Mouse (Mus musculus) urinary bladder, postnatal 4 days (tissue): Measurements from ENCODE around the gene Alms1.
"Not testable (repeated sequence)": the region's sequence is repeated elsewhere in the genome, so short reads cannot be mapped to it uniquely, and the experiment has no call there.

ENCODE experiments used
- DNase-seq, 2 experiments: peaks; one replicate each; pipeline ENCODE4 v3.0.0; 2021 to 2022; ENCODE audit warnings: low spot score in 2 of 2

Alms1 gene

DNA sequence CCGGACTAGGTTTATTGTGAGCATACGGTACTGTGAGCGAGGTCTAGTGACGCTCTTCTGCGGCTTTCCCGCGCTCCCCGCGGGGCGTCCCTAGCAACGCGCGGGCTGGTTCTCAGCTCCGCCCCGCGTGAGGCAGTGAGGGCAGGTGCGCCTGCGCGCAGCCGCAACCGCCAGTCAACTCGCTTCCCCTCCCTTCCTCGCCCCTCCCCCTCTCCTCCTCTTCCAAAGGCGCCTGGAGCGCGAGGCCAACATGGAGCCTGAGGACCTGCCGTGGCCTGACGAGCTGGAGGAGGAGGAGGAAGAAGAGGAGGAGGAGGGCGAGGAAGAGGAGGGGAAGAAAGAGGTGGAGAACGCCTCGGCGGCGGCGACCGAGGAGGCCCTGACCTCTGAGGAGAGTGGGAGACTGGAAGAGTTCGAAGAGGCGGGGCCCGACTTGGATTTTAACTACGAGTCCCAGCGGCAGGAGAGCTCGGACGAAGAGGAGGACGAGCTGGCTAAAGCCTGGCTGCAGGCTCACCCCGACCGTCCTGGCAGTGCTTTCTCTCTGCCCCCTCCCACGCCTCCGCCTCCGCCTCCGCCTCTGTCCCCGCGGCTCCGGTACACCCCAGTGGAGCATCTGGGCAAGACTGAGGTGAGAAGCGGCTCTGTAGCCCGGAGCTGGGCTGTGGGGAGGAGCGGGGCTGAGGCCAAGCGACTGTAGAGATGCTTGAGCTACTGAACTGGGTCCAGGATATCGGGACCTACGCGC, at the start of gene Alms1:
Gene Alms1, plus strand, starts transcription at position 136 of the 748 bp plus-strand sequence.
- peak; percentile 89 to 94 for DNase-seq

GRCm38 (mm10) chr6:85543351-85544175, 43.8 kb upstream of the Alms1 start:
- no peak for DNase-seq

DNA sequence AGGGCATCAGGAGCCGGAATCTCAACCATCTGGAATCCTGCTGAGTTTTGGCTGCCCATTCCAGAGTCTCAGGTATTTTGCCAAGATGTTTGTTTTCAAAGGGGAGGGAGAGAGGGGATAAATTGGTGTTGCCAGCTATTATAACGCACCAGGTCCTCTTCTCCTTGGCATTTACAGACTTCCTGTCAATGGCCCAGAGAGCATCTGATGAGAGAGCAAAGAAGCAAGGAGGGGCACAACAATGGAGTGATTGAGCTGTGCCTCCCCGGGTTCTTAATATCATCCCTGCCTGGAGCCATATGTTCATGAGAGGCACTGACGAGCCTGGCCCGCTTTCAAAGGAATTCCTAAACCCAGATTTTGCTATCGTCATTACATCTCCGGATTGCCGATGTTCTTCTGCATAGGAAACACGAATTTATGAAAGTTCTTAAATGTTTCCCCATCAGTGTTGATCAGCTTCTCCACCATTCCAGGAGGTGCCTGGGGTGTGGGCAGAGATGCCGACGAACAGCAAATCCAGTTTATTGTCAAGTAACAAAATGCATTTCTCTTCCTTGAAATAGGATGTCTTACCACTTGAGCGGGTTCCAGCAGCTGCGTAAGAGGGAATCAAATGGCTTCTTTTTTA, 43.0 kb upstream of the Alms1 start:
- no peak for DNase-seq

DNA sequence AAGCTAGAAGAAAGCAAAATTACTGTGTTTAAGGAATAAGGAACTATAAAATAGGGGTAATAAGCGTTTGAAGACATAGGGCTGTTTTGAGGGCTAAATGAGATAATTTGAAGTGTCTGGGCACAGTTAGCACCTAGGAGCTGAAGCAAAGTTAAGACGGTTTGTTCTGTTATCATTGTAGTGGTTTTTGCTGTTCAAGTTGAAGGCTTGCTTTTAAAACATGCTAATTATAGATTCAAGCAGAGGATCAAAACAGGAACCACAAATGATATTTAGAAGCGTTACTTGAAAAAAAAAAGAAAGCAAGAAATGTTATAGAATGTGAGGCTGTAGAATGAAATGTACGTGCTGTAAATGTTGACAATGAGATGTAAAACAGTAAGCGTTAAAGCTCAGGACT, 39.7 kb upstream of the Alms1 start:
- DNase-seq, result no peak

GRCm38 (mm10) chr6:85562374-85562773, 25.0 kb upstream of the Alms1 start:
- no peak for DNase-seq

DNA sequence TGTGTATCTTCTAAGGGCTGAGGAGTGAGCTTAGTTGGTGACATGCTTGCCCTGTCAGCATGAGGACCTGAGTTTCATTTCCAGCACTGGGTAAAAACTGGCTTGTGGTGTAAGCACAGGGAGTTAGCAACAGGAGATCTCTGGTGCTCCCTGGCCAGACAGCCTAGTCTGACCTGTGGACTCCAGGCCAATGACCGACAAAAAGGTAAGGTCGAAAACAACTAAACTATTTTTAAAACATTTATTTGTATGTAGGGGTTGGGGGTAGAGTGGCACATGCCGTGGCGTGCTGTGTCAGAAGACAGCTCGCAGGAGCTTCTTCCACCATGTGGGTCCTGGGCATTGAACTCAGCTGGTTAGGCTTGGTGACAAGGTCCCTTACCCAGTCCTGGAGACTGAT, 14.5 kb upstream of the Alms1 start:
- DNase-seq, result no peak

DNA sequence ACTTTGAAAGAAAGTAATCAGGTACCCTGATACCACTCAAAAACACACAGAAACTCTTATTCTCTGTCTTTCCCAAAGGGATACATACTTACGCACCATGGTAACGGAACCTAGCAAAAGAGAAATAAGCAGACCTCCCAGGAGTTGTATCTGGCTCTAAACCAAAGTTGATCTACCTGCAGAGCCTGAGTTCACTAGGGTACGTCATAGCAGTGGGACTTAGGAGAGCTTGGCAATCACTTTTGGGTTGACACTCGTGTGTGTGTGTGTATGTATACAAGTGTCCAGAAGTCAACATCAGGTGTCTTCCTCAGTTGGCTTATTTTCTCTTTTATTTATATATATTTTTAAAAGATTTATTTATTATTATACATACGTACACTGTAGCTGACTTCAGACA, 5.6 kb upstream of the Alms1 start:
- DNase-seq, result no peak

DNA sequence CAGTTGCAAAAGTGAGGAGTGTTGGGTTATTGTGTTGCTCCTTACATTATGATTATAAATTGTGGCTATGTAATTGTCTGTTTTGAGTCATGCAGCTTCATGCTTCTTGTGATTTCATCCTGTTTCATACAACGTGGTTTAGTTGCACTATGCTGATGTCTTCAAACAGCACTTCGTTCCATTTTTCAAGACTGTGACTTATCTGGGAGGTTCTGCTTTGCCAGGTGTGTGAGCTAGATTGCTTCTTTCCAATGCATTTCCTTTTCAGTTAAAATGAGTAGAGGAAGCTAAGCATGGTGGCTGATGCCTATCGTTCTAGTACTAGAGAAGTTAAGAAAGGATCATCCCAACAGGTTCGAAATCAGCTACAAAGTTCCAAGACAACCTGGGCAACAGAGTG, 2.7 kb upstream of the Alms1 start:
- no peak for DNase-seq

DNA sequence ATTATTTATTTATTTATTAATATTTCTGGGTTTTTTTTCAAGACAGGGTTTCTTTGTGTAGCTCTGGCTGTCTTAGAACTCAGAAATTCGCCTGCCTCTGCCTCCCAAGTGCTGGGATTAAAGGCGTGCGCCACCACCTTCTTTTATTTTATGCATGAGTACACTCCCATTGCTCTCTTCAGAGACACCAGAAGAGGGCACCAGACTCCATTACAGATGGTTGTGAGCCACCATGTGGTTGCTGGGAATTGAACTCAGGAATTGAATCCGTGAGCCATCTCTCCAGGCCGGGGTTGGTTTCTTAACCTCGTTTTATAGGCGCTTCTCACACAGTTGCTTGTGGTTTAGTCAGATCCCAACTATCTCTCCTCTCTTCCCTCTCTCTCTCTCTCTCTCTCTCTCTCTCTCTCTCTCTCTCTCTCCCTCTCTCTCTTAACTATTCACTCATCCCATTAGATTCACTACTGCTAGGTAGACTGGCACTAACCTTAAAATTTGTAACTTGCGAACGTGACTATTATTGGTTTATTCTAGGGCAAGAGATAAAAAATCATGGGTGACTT, 445 bp upstream of the Alms1 start:
- no peak for DNase-seq

GRCm38 (mm10) chr6:85588164-85588563, 833 bp downstream of the Alms1 start:
- no peak for DNase-seq

DNA sequence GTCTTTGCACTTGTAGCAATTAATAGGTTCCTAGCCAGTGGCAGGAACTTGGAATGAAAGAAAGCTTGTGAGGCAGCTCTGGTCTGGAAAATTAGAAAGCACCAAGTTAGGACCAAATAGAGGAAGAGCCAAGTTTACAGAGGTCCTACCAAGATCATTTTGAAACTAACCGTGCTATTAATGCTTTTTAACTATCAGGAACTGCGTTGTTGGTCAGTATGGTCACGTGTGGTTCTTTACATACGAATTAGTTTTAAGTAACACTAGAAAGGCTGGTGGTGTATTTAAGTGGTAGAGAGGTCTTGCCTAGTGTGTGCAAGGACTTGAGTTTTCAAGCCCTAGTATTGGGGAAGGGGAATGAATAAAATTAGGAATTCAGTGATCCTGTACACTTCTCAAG, 1.2 kb downstream of the Alms1 start:
- no peak for DNase-seq

- DNase-seq, result no peak
These were observed 2.8 kb downstream of the Alms1 start for GRCm38 (mm10) chr6:85590116-85590515.

- no peak for DNase-seq
These were observed 12.0 kb downstream of the Alms1 start for GRCm38 (mm10) chr6:85599310-85599709.

- DNase-seq, result no peak
These were observed 23.2 kb downstream of the Alms1 start for GRCm38 (mm10) chr6:85610511-85610910.

DNA sequence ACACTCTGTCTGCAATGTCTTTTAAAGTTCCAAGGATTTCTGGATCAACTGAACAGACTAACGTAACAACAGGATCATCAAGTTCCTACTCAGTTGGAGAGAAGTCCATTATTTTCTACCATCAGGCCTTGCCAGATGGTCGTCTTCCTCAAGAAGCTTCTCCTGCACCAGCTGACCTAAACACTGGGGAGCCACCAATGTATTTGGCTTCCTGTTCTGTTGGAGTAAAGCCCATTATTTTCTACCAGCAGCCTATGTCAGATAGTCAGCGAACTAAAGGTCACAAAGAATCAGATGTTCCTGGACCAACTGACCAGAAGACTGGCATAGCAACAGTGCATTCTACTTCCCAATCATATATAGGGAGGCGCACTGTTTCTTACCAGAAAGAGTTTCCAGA, 33.5 kb downstream of the Alms1 start:
- no peak for DNase-seq

DNA sequence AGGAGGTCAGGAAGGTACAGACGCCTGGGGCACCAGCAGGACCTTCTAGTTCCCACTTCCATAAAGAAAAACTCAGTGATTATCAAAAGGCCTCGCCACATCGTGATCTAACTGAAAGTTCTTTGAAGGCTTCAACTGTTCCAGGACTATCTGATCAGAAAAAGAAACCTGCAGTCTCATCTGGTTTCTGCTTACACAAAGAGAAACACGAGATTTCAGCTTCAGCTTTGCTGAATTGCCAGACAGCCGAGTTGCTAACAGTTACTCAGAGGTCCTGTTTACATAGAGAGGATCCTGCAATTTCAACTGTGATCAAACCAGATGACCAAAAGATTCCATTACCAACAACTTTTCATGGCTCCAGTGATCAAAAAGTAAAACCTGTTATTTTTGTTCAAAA, 34.3 kb downstream of the Alms1 start:
- DNase-seq, result no peak

- DNase-seq, result no peak
These were observed 37.2 kb downstream of the Alms1 start for GRCm38 (mm10) chr6:85624511-85624910.

- no peak for DNase-seq
These were observed 45.8 kb downstream of the Alms1 start for GRCm38 (mm10) chr6:85633165-85633564.

DNA sequence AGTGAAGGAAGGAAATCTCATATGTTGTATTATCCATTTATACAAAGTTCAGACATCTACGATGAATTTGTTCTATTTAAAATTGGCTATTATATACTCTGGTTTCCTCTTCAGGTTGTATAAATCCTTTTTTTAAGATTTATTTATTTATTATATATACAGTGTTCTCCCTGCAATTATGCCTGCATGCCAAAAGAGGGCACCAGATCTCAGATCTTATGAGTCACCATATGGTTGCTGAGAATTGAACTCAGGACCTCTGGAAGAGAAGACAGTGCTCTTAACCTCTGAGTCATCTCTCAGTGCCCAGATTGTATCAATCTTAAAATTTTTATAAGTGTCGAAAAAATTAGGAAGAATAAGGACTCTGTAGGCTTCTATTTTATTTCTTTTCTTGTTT, 65.9 kb downstream of the Alms1 start:
- DNase-seq, result no peak

DNA sequence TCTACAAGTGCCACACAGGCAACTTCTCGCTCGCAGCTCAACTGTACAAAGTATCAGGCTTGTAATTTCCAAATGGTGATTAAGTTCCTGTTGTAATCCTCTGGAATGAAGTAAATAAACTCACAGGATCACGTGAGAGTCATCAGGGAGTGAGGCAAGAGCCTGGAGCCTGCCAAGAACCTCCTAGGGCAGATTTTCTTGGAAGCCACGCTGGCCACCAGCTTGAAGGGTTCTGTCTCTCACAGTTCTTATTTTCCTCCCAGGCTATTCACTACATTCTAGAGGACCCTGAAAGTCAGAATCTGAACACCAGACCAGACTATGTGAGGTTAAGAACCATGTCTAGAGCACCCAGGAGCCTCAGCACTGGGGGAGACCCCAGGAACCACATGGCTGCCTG, 114.6 kb downstream of the Alms1 start:
- peak in 1 of 2 experiments; percentile 18 for DNase-seq

GRCm38 (mm10) chr6:85709206-85709605, 121.9 kb downstream of the Alms1 start:
- not testable (repeated sequence) for DNase-seq

DNA sequence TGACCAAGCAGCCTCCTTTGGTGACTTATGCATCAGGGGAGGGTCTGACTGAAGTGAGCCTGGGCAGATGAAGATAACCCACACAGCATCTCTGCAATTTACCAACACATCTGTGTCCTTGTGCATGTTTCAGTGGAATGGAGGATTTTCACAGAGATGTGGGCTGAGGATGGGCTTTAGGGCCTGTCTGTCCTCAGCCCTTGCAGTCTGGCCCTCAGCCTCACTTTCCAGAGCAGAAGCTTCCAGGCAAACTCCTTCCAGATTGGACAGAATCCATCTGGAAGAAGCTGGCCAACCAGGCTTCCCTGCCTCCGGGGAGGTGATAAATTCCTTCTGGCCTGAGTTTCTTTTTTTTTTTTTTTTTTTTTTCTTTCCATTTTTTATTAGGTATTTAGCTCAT, 122.3 kb downstream of the Alms1 start:
- DNase-seq, result not testable (repeated sequence)
